8 mouse cellular contexts compared by ENCODE assay signal in genomic region chr6:90327670-90328069, GRCm38 (mm10). TPM values are rescaled to one million over a fixed set of nuclear protein-coding genes. Genes with fewer than 3 reads are reported as not detected.
DNase-seq lines count a peak whose midpoint lies in the region; ATAC-seq lines count a peak whose summit lies in the region.

No protein-coding gene starts in this region.

- DNase-seq in gastrocnemius, adult 18-20 months (ENCODE audit: low spot score), result peak; percentile 9
- no peak for DNase-seq in gastrocnemius, postnatal 36 days
- DNase-seq in lung, postnatal 14 days, result peak; percentile 5
- no peak for DNase-seq in lung, postnatal 4 days
- DNase-seq in embryo, embryonic 11.5 days (ENCODE audit: low read depth, low spot score), result peak; percentile 9
- DNase-seq in retina, postnatal 1 day, result peak; percentile 48
- DNase-seq in gastrocnemius, postnatal 14 days, result no peak

- no peak for ATAC-seq in megakaryocyte-erythroid progenitor cell, adult 5-6 weeks (replicated peaks; ENCODE audit: low FRiP score, low TSS enrichment, poor library complexity, severe bottlenecking)

- intact Hi-C loops in gastrocnemius, postnatal 36 days (cut with DNase I), result no loop called here
- intact Hi-C loops in gastrocnemius, postnatal 14 days (cut with DNase I; ENCODE audit: low total_unique reads), result loop anchor here (10.0 kb wide), 1 partner anchor 643 kb away; no protein-coding TSS in a partner anchor

RNA-seq across cellular contexts. Expression of gene Chst13, which starts 2.7 kb away (rescaled TPM):
- total RNA-seq in gastrocnemius, adult 18-20 months (2021), result not detected
- not detected for total RNA-seq in gastrocnemius, postnatal 36 days (2021)
- total RNA-seq in megakaryocyte-erythroid progenitor cell, adult 5-6 weeks (2014; fragmentation: Nextera tagmentation), result not detected in 2 replicates
- not detected in 2 replicates for total RNA-seq in megakaryocyte-erythroid progenitor cell, adult 5-6 weeks (2017)
- total RNA-seq in gastrocnemius, postnatal 14 days (2021), result under 1 TPM; 0.44 to 0.82 TPM

RNA-seq across cellular contexts. Expression of gene Uroc1, which starts 5.4 kb away (rescaled TPM):
- under 1 TPM in 1 of 2 experiments, not detected in 1; 0.12 TPM for total RNA-seq in gastrocnemius, adult 18-20 months (2021)
- under 1 TPM in 1 of 2 experiments, not detected in 1; 0.08 TPM for total RNA-seq in gastrocnemius, postnatal 36 days (2021)
- not detected in 2 replicates for total RNA-seq in megakaryocyte-erythroid progenitor cell, adult 5-6 weeks (2014; fragmentation: Nextera tagmentation)
- not detected in 2 replicates for total RNA-seq in megakaryocyte-erythroid progenitor cell, adult 5-6 weeks (2017)
- total RNA-seq in gastrocnemius, postnatal 14 days (2021), result not detected

RNA-seq across cellular contexts. Expression of gene BC048671, which starts 26.7 kb away (rescaled TPM):
- total RNA-seq in gastrocnemius, adult 18-20 months (2021), result not detected
- not detected for total RNA-seq in gastrocnemius, postnatal 36 days (2021)
- total RNA-seq in megakaryocyte-erythroid progenitor cell, adult 5-6 weeks (2014; fragmentation: Nextera tagmentation), result not detected in 2 replicates
- not detected in 2 replicates for total RNA-seq in megakaryocyte-erythroid progenitor cell, adult 5-6 weeks (2017)
- not detected for total RNA-seq in gastrocnemius, postnatal 14 days (2021)

RNA-seq across cellular contexts. Expression of gene Zxdc, which starts 41.6 kb away (rescaled TPM):
- 10 to 100 TPM; 13.7 to 13.9 TPM for total RNA-seq in gastrocnemius, adult 18-20 months (2021)
- 10 to 100 TPM; 13.3 to 13.6 TPM for total RNA-seq in gastrocnemius, postnatal 36 days (2021)
- total RNA-seq in megakaryocyte-erythroid progenitor cell, adult 5-6 weeks (2014; fragmentation: Nextera tagmentation), result 10.2 and 11.9 TPM in 2 replicates
- total RNA-seq in megakaryocyte-erythroid progenitor cell, adult 5-6 weeks (2017), result 8.0 and 8.9 TPM in 2 replicates
- 10 to 100 TPM; 12.0 to 13.6 TPM for total RNA-seq in gastrocnemius, postnatal 14 days (2021)

Comparison
In these comparisons a context has a peak if more than half of its experiments do, and no peak if none do; other contexts are left out.
1. DNase-seq: peak in gastrocnemius, adult 18-20 months (single experiment), lung, postnatal 14 days (single experiment), embryo, embryonic 11.5 days (single experiment) and retina, postnatal 1 day (single experiment); none in gastrocnemius, postnatal 36 days (0 of 2), lung, postnatal 4 days (0 of 2) and gastrocnemius, postnatal 14 days (single experiment).